Mouse (Mus musculus): ENCODE measurements around the gene Nbeal2. TPM values are rescaled to one million over a fixed set of nuclear protein-coding genes. Genes with fewer than 3 reads are reported as not detected.

Gene Nbeal2
- polyA plus RNA-seq, 1 experiment from 2014 or later: 4.9 TPM

- no peak overlapping the region for H3K4me3 ChIP-seq (replicated peaks)
- H3K4me2 ChIP-seq (replicated peaks): no peak overlapping the region
- H3K9ac ChIP-seq: no peak overlapping the region; the same call in 1 of the 2 replicates
- no peaks in the 10 kb centered on the region for H3K27me3 ChIP-seq
- WGBS: 56% methylated on average over 7 of the region's 7 CpGs
- peaks cover 15% of the 10 kb centered on the region for H3K4me1 ChIP-seq
- ATAC-seq (ENCODE audit: insufficient number of reproducible peaks, low FRiP score, low TSS enrichment, low read depth): no peak
- no peak overlapping the region for H3K27ac ChIP-seq (replicated peaks)
- no peaks in the 10 kb centered on the region for H3K9me3 ChIP-seq (replicated peaks)
- no peaks in the 10 kb centered on the region for H3K36me3 ChIP-seq
Observed at GRCm38 (mm10) chr9:110672462-110673106, 18.6 kb upstream of the Nbeal2 start.

- ATAC-seq (ENCODE audit: insufficient number of reproducible peaks, low FRiP score, low TSS enrichment, low read depth): no peak
- H3K27me3 ChIP-seq: no peaks in the 10 kb centered on the region
- no peak overlapping the region for H3K27ac ChIP-seq (replicated peaks)
- H3K9ac ChIP-seq: no peak overlapping the region
- no peaks in the 10 kb centered on the region for H3K9me3 ChIP-seq (replicated peaks)
- H3K4me2 ChIP-seq (replicated peaks): no peak overlapping the region
- WGBS: 86% methylated on average over 5 of the region's 5 CpGs
- no peaks in the 10 kb centered on the region for H3K36me3 ChIP-seq
- peaks cover 15% of the 10 kb centered on the region for H3K4me1 ChIP-seq
- H3K4me3 ChIP-seq (replicated peaks): no peak overlapping the region
Observed at GRCm38 (mm10) chr9:110669785-110670184, 15.8 kb upstream of the Nbeal2 start.

GRCm38 (mm10) chr9:110668601-110669293 lies 14.8 kb upstream of the Nbeal2 start:
- no peak for ATAC-seq (ENCODE audit: insufficient number of reproducible peaks, low FRiP score, low TSS enrichment, low read depth)
- 90% methylated on average over 6 of the region's 6 CpGs for WGBS
- Histone ChIP-seq H3K4me3 (replicated peaks) (no peak overlapping the region), H3K9me3 (replicated peaks) (no peaks in the 10 kb centered on the region), H3K27ac (replicated peaks) (no peak overlapping the region), H3K4me1 (peaks cover 15% of the 10 kb centered on the region), H3K36me3 (no peaks in the 10 kb centered on the region), H3K4me2 (replicated peaks) (no peak overlapping the region), H3K27me3 (no peaks in the 10 kb centered on the region), H3K9ac (no peak overlapping the region)

GRCm38 (mm10) chr9:110667219-110667836 lies 13.4 kb upstream of the Nbeal2 start:
- H3K27me3 ChIP-seq: no peaks in the 10 kb centered on the region
- no peak overlapping the region for H3K27ac ChIP-seq (replicated peaks)
- H3K9me3 ChIP-seq (replicated peaks): no peaks in the 10 kb centered on the region
- H3K4me2 ChIP-seq (replicated peaks): no peak overlapping the region
- H3K4me3 ChIP-seq (replicated peaks): no peak overlapping the region
- 71% methylated on average over 4 of the region's 4 CpGs for WGBS
- no peak for ATAC-seq (ENCODE audit: insufficient number of reproducible peaks, low FRiP score, low TSS enrichment, low read depth)
- no peaks in the 10 kb centered on the region for H3K36me3 ChIP-seq
- H3K9ac ChIP-seq: no peak overlapping the region
- peaks cover 7% of the 10 kb centered on the region for H3K4me1 ChIP-seq

- H3K9me3 ChIP-seq (replicated peaks): no peaks in the 10 kb centered on the region
- no peak overlapping the region for H3K27ac ChIP-seq (replicated peaks)
- no peak overlapping the region for H3K4me2 ChIP-seq (replicated peaks)
- no peak for ATAC-seq (ENCODE audit: insufficient number of reproducible peaks, low FRiP score, low TSS enrichment, low read depth)
- H3K4me1 ChIP-seq: peaks cover 7% of the 10 kb centered on the region
- H3K36me3 ChIP-seq: no peaks in the 10 kb centered on the region
- no peak overlapping the region for H3K4me3 ChIP-seq (replicated peaks)
- H3K9ac ChIP-seq: no peak overlapping the region
- WGBS: 50% methylated on average over 8 of the region's 8 CpGs
- no peaks in the 10 kb centered on the region for H3K27me3 ChIP-seq
Observed at GRCm38 (mm10) chr9:110666374-110666773, 12.4 kb upstream of the Nbeal2 start.

- ATAC-seq (ENCODE audit: insufficient number of reproducible peaks, low FRiP score, low TSS enrichment, low read depth): no peak
- H3K27ac ChIP-seq (replicated peaks): 0 out of 2 replicates have a peak overlapping the region, but pooled peaks have one; percentile 24
- 21% methylated on average over 4 of the region's 4 CpGs for WGBS
- no peak overlapping the region for H3K4me3 ChIP-seq (replicated peaks)
- no peak overlapping the region for H3K4me2 ChIP-seq (replicated peaks)
- no peak overlapping the region for H3K9ac ChIP-seq
- H3K4me1 ChIP-seq: peaks cover 7% of the 10 kb centered on the region
- H3K9me3 ChIP-seq (replicated peaks): no peaks in the 10 kb centered on the region
- H3K36me3 ChIP-seq: no peaks in the 10 kb centered on the region
- no peaks in the 10 kb centered on the region for H3K27me3 ChIP-seq
Observed at GRCm38 (mm10) chr9:110665912-110666311, 12.0 kb upstream of the Nbeal2 start.

- no peaks in the 10 kb centered on the region for H3K9me3 ChIP-seq (replicated peaks)
- 88% methylated on average over 1 of the region's 1 CpGs for WGBS
- no peak overlapping the region for H3K9ac ChIP-seq
- H3K4me3 ChIP-seq (replicated peaks): no peak overlapping the region
- no peak overlapping the region for H3K4me2 ChIP-seq (replicated peaks)
- peaks cover 4% of the 10 kb centered on the region for H3K4me1 ChIP-seq
- H3K27me3 ChIP-seq: no peaks in the 10 kb centered on the region
- no peaks in the 10 kb centered on the region for H3K36me3 ChIP-seq
- ATAC-seq (ENCODE audit: insufficient number of reproducible peaks, low FRiP score, low TSS enrichment, low read depth): no peak
- no peak overlapping the region for H3K27ac ChIP-seq (replicated peaks)
Observed at GRCm38 (mm10) chr9:110662844-110663243, 8.9 kb upstream of the Nbeal2 start.

- Histone ChIP-seq H3K9me3 (replicated peaks) (no peaks in the 10 kb centered on the region), H3K27me3 (no peaks in the 10 kb centered on the region), H3K4me2 (replicated peaks) (no peak overlapping the region), H3K36me3 (no peaks in the 10 kb centered on the region), H3K9ac (no peak overlapping the region), H3K27ac (replicated peaks) (no peak overlapping the region), H3K4me1 (peaks cover 4% of the 10 kb centered on the region), H3K4me3 (replicated peaks) (no peak overlapping the region)
- ATAC-seq (ENCODE audit: insufficient number of reproducible peaks, low FRiP score, low TSS enrichment, low read depth): no peak
- WGBS: 90% methylated on average over 7 of the region's 7 CpGs
Observed at GRCm38 (mm10) chr9:110660856-110661612, 7.1 kb upstream of the Nbeal2 start.

- Histone ChIP-seq H3K36me3 (no peaks in the 10 kb centered on the region), H3K4me2 (replicated peaks) (no peak overlapping the region), H3K9me3 (replicated peaks) (no peaks in the 10 kb centered on the region), H3K27me3 (no peaks in the 10 kb centered on the region), H3K4me3 (replicated peaks) (no peak overlapping the region), H3K9ac (no peak overlapping the region), H3K4me1 (peaks cover 9% of the 10 kb centered on the region), H3K27ac (replicated peaks) (no peak overlapping the region)
- ATAC-seq (ENCODE audit: insufficient number of reproducible peaks, low FRiP score, low TSS enrichment, low read depth): no peak
- WGBS: 82% methylated on average over 2 of the region's 2 CpGs
Observed at GRCm38 (mm10) chr9:110660208-110660607, 6.2 kb upstream of the Nbeal2 start.

- Histone ChIP-seq H3K4me2 (replicated peaks) (no peak overlapping the region), H3K4me1 (peaks cover 12% of the 10 kb centered on the region), H3K27ac (replicated peaks) (no peak overlapping the region), H3K9me3 (replicated peaks) (no peaks in the 10 kb centered on the region), H3K4me3 (replicated peaks) (no peak overlapping the region), H3K9ac (no peak overlapping the region), H3K36me3 (no peaks in the 10 kb centered on the region), H3K27me3 (0 out of 2 replicates have a peak, but pooled peaks cover 6% of the 10 kb centered on the region)
- 92% methylated on average over 12 of the region's 12 CpGs for WGBS
- no peak for ATAC-seq (ENCODE audit: insufficient number of reproducible peaks, low FRiP score, low TSS enrichment, low read depth)
Observed at GRCm38 (mm10) chr9:110659521-110659920, 5.6 kb upstream of the Nbeal2 start.

GRCm38 (mm10) chr9:110657474-110658078 lies 3.6 kb upstream of the Nbeal2 start:
- H3K36me3 ChIP-seq: no peaks in the 10 kb centered on the region
- no peak overlapping the region for H3K27ac ChIP-seq (replicated peaks)
- peaks cover 32% of the 10 kb centered on the region for H3K4me1 ChIP-seq
- peak overlapping the region; percentile 81 for H3K4me3 ChIP-seq (replicated peaks)
- peaks cover 22% of the 10 kb centered on the region for H3K27me3 ChIP-seq
- no peak overlapping the region for H3K9ac ChIP-seq
- H3K9me3 ChIP-seq (replicated peaks): no peaks in the 10 kb centered on the region
- 80% methylated on average over 13 of the region's 13 CpGs for WGBS
- peak overlapping the region; percentile 66 for H3K4me2 ChIP-seq (replicated peaks)
- no peak for ATAC-seq (ENCODE audit: insufficient number of reproducible peaks, low FRiP score, low TSS enrichment, low read depth)
